Mouse (Mus musculus) kidney, embryonic 16.5 days (tissue): ENCODE measurements at regions not wholly inside any gene's neighbourhood (a gene's known extent, or its start where the extent isn't known, plus 50 kb on each side); places are given as distances from the start of the nearest gene placed in this dataset.
A peak's percentile ranks its signal among the peaks of the same experiment; 100 is the strongest.

Experiments used
- ATAC-seq: fragments of 200-750 bp; cut with Nextera tagmentation; 2 replicates; pipeline ENCODE4 v1.8.0; 2017; ENCODE audit warnings: moderate TSS enrichment; ENCODE audit not compliant: low FRiP score, low TSS enrichment
- H3K27ac ChIP-seq: fragments of 300-500 bp; sonication (generic); 2 replicates; pipeline ENCODE4 v1.5.1; 2014; ENCODE audit warnings: low read length
- H3K27me3 ChIP-seq: fragments of 300-500 bp; sonication (generic); 2 replicates; pipeline ENCODE4 v1.6.1; 2014; ENCODE audit warnings: low read length, control low read depth, mixed read lengths; ENCODE audit not compliant: insufficient read depth
- H3K36me3 ChIP-seq: fragments of 300-500 bp; sonication (generic); 2 replicates; pipeline ENCODE4 v1.6.1; 2014; ENCODE audit warnings: low read length, control low read depth, mixed read lengths; ENCODE audit not compliant: insufficient read depth
- H3K4me1 ChIP-seq: fragments of 300-500 bp; sonication (generic); 2 replicates; pipeline ENCODE4 v1.6.1; 2014; ENCODE audit warnings: low read length, control low read depth, mixed read lengths; ENCODE audit not compliant: insufficient read depth
- H3K4me2 ChIP-seq: fragments of 300-500 bp; sonication (generic); replicated peaks from 2 replicates; pipeline ENCODE4 v1.6.1; 2014; ENCODE audit warnings: low read depth, low read length
- H3K4me3 ChIP-seq: fragments of 300-500 bp; sonication (generic); 2 replicates; pipeline ENCODE4 v1.5.1; 2014; ENCODE audit warnings: mild to moderate bottlenecking, low read length
- H3K9ac ChIP-seq: fragments of 300-500 bp; sonication (generic); replicated peaks from 2 replicates; pipeline ENCODE4 v1.6.1; 2014; ENCODE audit warnings: low read length
- H3K9me3 ChIP-seq: fragments of 300-500 bp; sonication (generic); 2 replicates; pipeline ENCODE4 v1.6.1; 2016; ENCODE audit warnings: low read length, control low read depth
- WGBS: fragments of 180-500 bp; shearing (Covaris S2); extraction: QIAGEN DNeasy Blood & Tissue Kit; methylation state at CpG from one replicate; pipeline ENCODE4 v1.1.7; 2014; 5-methylcytosine and 5-hydroxymethylcytosine counted together

DNA sequence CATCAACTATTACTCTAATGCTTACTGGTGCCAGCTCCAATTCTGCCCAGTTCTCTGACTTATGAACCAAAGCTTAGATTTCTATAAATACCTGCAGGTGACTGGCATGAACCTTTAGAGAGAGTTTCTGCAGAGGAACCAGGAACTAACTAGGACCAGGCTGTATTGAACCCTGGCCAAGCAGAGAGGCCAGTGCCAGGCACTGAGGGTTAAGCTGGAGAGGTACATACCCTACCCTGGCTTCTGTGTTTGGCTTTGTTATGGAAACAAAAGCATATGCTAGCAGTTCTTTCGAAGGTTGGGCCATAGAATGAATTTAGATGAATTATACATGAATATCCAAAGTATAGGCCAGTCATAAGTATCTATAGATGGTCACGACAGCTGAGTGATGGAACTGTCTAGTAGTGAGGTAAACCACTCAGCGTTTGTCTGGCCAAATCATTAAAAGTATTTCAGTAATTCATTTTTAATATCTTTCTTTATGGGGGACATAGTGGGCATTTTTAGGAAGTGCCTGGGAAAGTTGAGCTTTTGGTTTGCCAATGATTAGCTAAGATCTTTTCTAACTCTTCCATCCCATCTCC is 107.0 kb downstream of the Slc4a3 start:
- peak; percentile 23; the same call in 1 of the 2 replicates for ATAC-seq
- no peak overlapping the region for H3K27ac ChIP-seq
- no peak overlapping the region for H3K4me3 ChIP-seq
- no peak overlapping the region for H3K4me2 ChIP-seq
- 66% methylated on average over 3 of the region's 3 CpGs for WGBS
- H3K9ac ChIP-seq = no peak overlapping the region
- H3K27me3 ChIP-seq = no peaks in the 10 kb centered on the region
- no peaks in the 10 kb centered on the region for H3K4me1 ChIP-seq
- H3K9me3 ChIP-seq = no peaks in the 10 kb centered on the region
- no peaks in the 10 kb centered on the region for H3K36me3 ChIP-seq

DNA sequence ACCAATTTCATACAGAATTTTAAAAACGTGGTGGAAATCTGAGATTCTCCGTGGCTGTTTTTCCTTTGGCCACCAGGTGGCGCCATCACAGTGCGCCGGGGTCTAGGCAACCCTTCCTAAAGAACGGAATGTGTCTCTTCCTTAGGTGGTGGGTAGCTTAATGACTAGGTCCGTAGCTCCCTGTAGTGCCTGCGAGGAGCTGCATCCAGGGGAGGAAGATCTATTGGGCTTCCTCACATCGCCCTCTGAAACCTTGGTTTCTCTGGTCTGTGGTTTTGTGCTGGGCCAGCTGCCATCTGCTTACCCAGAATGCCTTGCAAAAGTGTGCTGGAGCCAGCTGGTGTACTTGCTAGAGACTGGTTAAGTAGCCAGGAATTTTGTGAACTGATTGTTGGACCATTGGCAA is 107.6 kb downstream of the Slc4a3 start:
- no peaks in the 10 kb centered on the region for H3K27me3 ChIP-seq
- ATAC-seq = no peak
- no peak overlapping the region for H3K27ac ChIP-seq
- H3K4me2 ChIP-seq = peak overlapping the region; percentile 35
- no peak overlapping the region for H3K4me3 ChIP-seq
- H3K9ac ChIP-seq = no peak overlapping the region
- no peaks in the 10 kb centered on the region for H3K9me3 ChIP-seq
- H3K36me3 ChIP-seq = no peaks in the 10 kb centered on the region
- 7% methylated on average over 9 of the region's 9 CpGs for WGBS
- H3K4me1 ChIP-seq = no peaks in the 10 kb centered on the region

DNA sequence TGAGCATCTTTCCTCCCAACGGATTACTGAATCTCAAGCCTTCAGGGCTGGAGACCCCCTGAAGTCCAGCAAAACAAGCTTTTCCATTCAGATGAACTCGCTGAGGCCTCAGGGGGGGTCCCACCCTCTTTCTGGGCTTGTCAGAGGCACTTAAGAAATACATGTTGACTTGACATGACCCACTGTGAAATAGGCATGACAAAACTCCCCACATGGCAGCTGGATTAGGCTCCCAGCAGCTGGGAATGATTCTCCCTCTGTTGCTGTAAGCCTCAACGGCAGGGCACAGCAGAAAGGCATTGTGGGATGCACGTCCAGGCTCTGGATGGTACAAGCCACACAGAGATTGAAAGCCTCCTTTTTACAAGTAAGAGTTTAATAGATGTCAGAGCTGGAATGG is 110.5 kb downstream of the Slc4a3 start:
- ATAC-seq = no peak

DNA sequence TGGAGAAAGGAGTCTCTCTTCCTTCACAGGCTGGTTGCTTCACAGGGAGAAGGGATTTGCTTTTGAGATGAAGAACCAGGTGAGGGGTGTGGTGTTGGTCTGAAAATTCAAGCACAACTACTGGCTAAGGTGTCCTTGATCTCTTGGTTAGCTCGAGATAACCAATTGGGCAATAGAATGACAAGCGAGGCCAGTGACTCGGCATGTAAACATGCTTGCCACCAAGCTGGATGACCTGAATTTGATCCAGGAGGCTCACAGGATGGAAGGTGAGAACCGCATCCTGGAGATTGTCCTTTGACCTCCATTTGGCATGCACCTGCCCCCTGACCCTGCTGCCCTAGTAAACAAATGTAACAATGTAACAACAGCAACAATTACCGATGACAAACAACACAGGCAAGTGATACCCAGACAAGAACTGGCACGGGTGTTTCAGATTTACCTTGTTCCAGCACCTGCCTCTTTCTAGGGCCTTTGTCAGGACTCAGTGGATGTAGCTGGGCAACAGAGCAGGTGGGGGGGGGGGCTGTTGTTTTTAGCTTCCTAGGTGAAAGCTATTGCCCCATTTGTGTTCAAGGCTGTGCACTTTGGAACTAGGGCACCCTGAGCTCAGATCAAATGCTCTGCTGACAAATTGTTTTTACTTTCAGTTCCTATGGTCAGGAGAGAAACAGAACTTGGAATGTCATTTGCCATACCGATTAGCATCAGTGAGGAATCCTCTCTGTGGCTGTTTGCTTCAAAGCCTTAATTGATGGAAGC is 114.5 kb downstream of the Slc4a3 start:
- H3K9ac ChIP-seq = no peak overlapping the region
- no peak overlapping the region for H3K4me2 ChIP-seq
- H3K9me3 ChIP-seq = no peaks in the 10 kb centered on the region
- no peak overlapping the region for H3K27ac ChIP-seq
- WGBS = 59% methylated on average over 7 of the region's 7 CpGs
- H3K4me1 ChIP-seq = peaks cover 12% of the 10 kb centered on the region; the same call in 1 of the 2 replicates
- no peaks in the 10 kb centered on the region for H3K36me3 ChIP-seq
- ATAC-seq = no peak
- no peak overlapping the region for H3K4me3 ChIP-seq
- H3K27me3 ChIP-seq = peaks cover 5% of the 10 kb centered on the region; the same call in 1 of the 2 replicates

More for the DNA sequence above, 110.5 kb downstream of the Slc4a3 start:
- H3K9me3 ChIP-seq = no peaks in the 10 kb centered on the region
- no peaks in the 10 kb centered on the region for H3K27me3 ChIP-seq
- WGBS = 74% methylated on average over 4 of the region's 4 CpGs
- no peak overlapping the region for H3K4me3 ChIP-seq
- H3K4me2 ChIP-seq = no peak overlapping the region
- H3K9ac ChIP-seq = no peak overlapping the region
- no peaks in the 10 kb centered on the region for H3K36me3 ChIP-seq
- H3K4me1 ChIP-seq = no peaks in the 10 kb centered on the region
- no peak overlapping the region for H3K27ac ChIP-seq

DNA sequence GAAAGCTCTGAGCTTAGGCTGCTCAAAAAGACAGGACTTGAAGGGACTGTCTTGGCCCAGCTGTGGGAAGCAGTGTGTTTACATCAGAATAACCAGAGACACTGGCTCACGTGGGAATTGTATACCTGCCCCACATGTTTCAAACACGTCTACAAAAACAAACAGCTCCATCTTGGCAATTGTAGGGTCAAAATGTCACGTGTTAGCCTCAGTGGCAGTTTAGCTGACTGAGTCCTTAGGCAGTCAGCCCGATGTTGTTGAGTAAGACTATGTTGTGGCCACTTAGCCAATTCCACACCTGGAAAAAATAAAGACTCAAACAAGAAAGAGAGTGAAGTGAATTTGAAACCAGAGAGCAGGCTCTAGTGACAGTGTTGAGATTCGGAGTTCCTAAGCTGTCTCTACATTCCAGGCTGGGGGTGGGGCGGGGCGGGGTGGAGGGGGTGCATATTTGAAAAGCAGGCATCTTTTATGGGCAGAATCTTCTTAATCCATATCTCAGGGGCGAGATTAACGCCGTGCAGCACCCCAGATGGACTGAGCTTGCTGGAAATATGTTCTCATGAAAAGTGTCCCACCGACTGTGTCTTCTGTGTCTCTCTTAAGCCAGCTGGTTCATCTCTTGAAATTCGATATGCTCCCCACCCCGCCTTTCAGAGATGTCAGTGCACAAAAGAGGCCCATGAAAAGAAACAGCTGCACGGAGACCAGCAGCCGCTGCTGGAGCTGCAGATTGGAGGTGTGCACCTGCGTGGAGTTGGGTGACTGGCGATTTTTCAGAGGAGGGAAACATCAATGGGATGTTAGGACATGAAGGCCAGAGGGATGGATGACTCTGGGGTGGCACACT is 116.3 kb downstream of the Slc4a3 start:
- Histone ChIP-seq H3K4me3 (0 out of 2 replicates have a peak overlapping the region, but pooled peaks have one; percentile 4), H3K9me3 (0 out of 2 replicates have a peak, but pooled peaks cover 7% of the 10 kb centered on the region), H3K27me3 (peaks cover 5% of the 10 kb centered on the region; the same call in 1 of the 2 replicates), H3K9ac (no peak overlapping the region), H3K36me3 (no peaks in the 10 kb centered on the region), H3K4me1 (peaks cover 12% of the 10 kb centered on the region; the same call in 1 of the 2 replicates), H3K4me2 (peak overlapping the region; percentile 20), H3K27ac (peak overlapping the region; percentile 81)
- WGBS = 11% methylated on average over 17 of the region's 17 CpGs
- ATAC-seq = peak; percentile 90

DNA sequence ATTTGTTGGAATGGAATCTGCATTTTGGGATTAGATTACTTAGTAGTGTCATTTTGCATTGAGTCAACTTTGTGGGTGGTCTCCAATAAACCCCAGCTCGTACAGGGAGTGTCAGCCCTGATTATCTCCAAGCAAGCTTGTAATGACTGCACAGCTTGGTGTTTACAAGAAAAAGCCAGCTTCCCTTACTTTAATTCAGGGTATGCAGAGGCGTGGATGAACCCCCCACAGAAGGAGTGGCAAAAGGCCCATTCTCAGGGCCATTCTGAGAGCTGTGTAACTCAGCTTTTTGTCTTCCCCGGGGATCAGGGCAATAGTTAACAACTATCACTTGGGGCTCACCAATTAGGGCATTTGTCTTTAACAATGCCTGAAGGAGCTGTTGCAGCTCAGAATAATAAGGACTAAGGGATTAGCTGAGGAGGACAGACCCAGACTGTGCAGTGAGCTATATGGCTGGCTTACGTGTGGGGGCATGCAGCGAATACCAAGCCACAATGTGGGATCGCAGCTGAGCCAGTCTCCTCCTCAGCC is 121.7 kb downstream of the Slc4a3 start:
- no peak overlapping the region for H3K9ac ChIP-seq
- 0 out of 2 replicates have a peak, but pooled peaks cover 7% of the 10 kb centered on the region for H3K9me3 ChIP-seq
- H3K4me2 ChIP-seq = no peak overlapping the region
- H3K27me3 ChIP-seq = peaks cover 5% of the 10 kb centered on the region; the same call in 1 of the 2 replicates
- H3K27ac ChIP-seq = no peak overlapping the region
- H3K36me3 ChIP-seq = no peaks in the 10 kb centered on the region
- no peak overlapping the region for H3K4me3 ChIP-seq
- WGBS = 40% methylated on average over 6 of the region's 6 CpGs
- H3K4me1 ChIP-seq = peaks cover 3% of the 10 kb centered on the region; the same call in 1 of the 2 replicates
- ATAC-seq = peak; percentile 53; the same call in 1 of the 2 replicates

DNA sequence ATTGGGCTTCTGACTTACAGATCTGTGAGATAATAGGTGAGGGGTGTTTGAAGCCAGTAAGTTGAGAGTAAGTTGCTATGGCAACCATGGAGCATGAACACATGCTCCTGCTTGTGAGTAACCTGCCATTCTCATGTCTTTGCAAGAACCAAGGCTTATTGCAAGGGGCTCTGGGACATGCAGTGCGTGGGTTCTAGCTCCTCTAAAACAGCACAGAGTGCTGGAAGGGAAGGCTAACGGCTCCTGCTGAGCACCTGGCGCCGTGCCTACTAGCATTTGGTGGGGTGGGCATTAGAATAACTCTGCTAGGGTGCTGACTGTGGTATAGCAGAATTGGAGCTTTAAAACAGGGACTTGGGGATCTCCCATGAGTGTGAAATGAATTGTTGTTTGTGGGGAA is 130.2 kb downstream of the Slc4a3 start:
- WGBS = 91% methylated on average over 4 of the region's 4 CpGs

DNA sequence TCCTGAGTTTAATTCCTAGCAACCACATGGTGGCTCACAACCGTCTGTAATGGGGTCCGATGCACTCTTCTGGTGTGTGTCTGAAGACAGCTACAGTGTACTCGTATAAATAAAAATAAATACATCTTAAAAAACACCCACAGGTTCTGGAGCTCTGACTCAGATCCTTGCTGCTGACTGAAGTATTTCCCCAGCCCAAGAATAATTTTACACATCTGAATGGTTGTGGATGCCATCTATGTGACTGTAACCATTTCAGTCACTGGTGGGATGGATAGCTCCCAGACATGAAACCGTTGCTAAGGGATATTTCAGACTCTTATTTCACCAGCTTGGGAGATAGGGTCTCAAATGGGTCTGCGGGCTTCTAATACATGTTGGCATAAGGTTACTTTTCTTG is 131.6 kb downstream of the Slc4a3 start:
- ATAC-seq = no peak
- WGBS = 65% methylated on average over 5 of the region's 5 CpGs
- H3K4me3 ChIP-seq = no peak overlapping the region
- H3K36me3 ChIP-seq = no peaks in the 10 kb centered on the region
- H3K27ac ChIP-seq = no peak overlapping the region
- H3K9ac ChIP-seq = no peak overlapping the region
- H3K4me1 ChIP-seq = 0 out of 2 replicates have a peak, but pooled peaks cover 4% of the 10 kb centered on the region
- H3K27me3 ChIP-seq = no peaks in the 10 kb centered on the region
- peaks cover 8% of the 10 kb centered on the region for H3K9me3 ChIP-seq
- no peak overlapping the region for H3K4me2 ChIP-seq

More for the DNA sequence above, 130.2 kb downstream of the Slc4a3 start:
- no peak for ATAC-seq
- Histone ChIP-seq H3K27me3 (no peaks in the 10 kb centered on the region), H3K9ac (no peak overlapping the region), H3K4me2 (no peak overlapping the region), H3K27ac (no peak overlapping the region), H3K9me3 (no peaks in the 10 kb centered on the region), H3K4me3 (no peak overlapping the region), H3K4me1 (0 out of 2 replicates have a peak, but pooled peaks cover 4% of the 10 kb centered on the region), H3K36me3 (no peaks in the 10 kb centered on the region)

DNA sequence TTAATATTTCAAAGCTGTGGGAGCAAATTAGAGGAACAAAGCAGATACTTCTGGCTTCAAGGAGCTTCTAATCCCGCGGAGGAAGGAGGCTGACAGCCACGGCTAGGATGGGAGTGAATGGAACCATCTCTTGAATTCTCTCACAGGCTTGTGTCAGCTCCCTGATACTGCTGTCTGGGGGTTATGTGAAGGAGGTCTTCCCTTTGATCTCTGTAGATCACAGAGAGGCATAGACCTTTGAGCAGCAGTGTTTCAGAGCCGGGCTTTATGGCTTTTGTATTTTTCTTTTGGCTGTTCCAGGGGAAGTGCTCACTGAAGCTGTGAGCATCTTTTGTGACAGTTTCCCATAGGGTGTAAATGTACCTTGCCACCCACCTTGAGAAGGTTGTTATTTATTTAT is 132.2 kb downstream of the Slc4a3 start:
- 0 out of 2 replicates have a peak, but pooled peaks cover 4% of the 10 kb centered on the region for H3K4me1 ChIP-seq
- ATAC-seq = no peak
- H3K27me3 ChIP-seq = no peaks in the 10 kb centered on the region
- H3K4me2 ChIP-seq = no peak overlapping the region
- H3K9ac ChIP-seq = no peak overlapping the region
- no peak overlapping the region for H3K27ac ChIP-seq
- H3K36me3 ChIP-seq = no peaks in the 10 kb centered on the region
- H3K4me3 ChIP-seq = no peak overlapping the region
- 17% methylated on average over 4 of the region's 4 CpGs for whole genome bisulfite sequencing
- H3K9me3 ChIP-seq = peaks cover 8% of the 10 kb centered on the region
